Mouse (Mus musculus) heart, embryonic 13.5 days (tissue): ENCODE measurements around the gene Brap. TPM values are rescaled to one million over a fixed set of nuclear protein-coding genes. Genes with fewer than 3 reads are reported as not detected.

Experiments used
- ATAC-seq: fragments of 200-750 bp; cut with Nextera tagmentation; 2 replicates; pipeline ENCODE4 v1.8.0; 2017; ENCODE audit warnings: moderate TSS enrichment; ENCODE audit not compliant: insufficient number of reproducible peaks, low FRiP score, low TSS enrichment; ENCODE audit errors: extremely low read depth
- H3K27ac ChIP-seq: fragments of 300-500 bp; sonication (generic); replicated peaks from 2 replicates; pipeline ENCODE4 v1.5.1; 2015; ENCODE audit warnings: moderate library complexity, mild to moderate bottlenecking, inconsistent platforms
- H3K27me3 ChIP-seq: fragments of 300-500 bp; sonication (generic); replicated peaks from 2 replicates; pipeline ENCODE4 v1.6.1; 2015; ENCODE audit warnings: mild to moderate bottlenecking, inconsistent platforms
- H3K36me3 ChIP-seq: fragments of 300-500 bp; sonication (generic); 2 replicates; pipeline ENCODE4 v1.6.1; 2015; ENCODE audit warnings: mild to moderate bottlenecking, inconsistent platforms
- H3K4me1 ChIP-seq: fragments of 300-500 bp; sonication (generic); 2 replicates; pipeline ENCODE4 v1.6.1; 2015; ENCODE audit warnings: inconsistent platforms
- H3K4me2 ChIP-seq: fragments of 300-500 bp; sonication (generic); 2 replicates; pipeline ENCODE4 v1.6.1; 2015; ENCODE audit warnings: inconsistent platforms, mild to moderate bottlenecking, moderate library complexity
- H3K4me3 ChIP-seq: fragments of 300-500 bp; sonication (generic); 2 replicates; pipeline ENCODE4 v1.5.1; 2015; ENCODE audit warnings: moderate library complexity, mild to moderate bottlenecking, inconsistent platforms
- H3K9ac ChIP-seq: fragments of 300-500 bp; sonication (generic); 2 replicates; pipeline ENCODE4 v1.6.1; 2015; ENCODE audit warnings: inconsistent platforms, mild to moderate bottlenecking, moderate library complexity
- H3K9me3 ChIP-seq: fragments of 300-500 bp; sonication (generic); 2 replicates; pipeline ENCODE4 v1.6.1; 2016; ENCODE audit warnings: inconsistent platforms
- WGBS: fragments of 180-500 bp; shearing (Covaris S2); methylation state at CpG from one replicate; pipeline ENCODE4 v1.1.7; 2015; ENCODE audit warnings: mixed read lengths; 5-methylcytosine and 5-hydroxymethylcytosine counted together
- polyA plus RNA-seq: library from polyadenylated mRNA; unstranded; fragments of >200 nt; fragmentation: Nextera tagmentation; extraction: Ambion mirVana; gene quantifications from 2 replicates; pipeline ENCODE4 v1.2.1, GENCODE M21; 2015

Gene Brap
- polyA plus RNA-seq, 1 experiment from 2014 or later = 25.0 TPM

DNA sequence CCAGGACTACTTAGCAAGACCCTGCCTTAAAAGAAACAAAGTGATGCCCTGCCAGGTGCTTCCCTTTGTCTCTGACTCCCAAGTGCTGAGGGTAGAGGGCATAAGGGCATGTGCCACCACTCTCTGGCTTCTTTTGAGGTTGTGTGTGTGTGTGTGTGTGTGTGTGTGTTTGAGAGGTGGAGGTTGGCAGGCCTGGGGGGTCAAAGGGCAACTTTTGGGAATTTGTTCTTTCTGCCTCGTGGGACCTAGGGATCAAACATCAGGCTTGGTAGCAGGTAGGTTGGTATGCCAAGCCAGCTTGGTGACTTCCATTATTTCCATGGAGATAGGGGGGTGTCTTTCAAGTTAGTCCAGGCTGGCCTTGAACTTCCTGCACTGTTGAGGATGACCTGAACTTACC lies 43.0 kb downstream of the Brap start:
- H3K36me3 ChIP-seq = no peaks in the 10 kb centered on the region
- 55% methylated on average over 1 of the region's 1 CpGs for WGBS
- H3K4me1 ChIP-seq = peaks cover 29% of the 10 kb centered on the region
- ATAC-seq = no peak
- H3K9me3 ChIP-seq = no peaks in the 10 kb centered on the region
- no peak overlapping the region for H3K4me3 ChIP-seq
- no peak overlapping the region for H3K4me2 ChIP-seq
- no peak overlapping the region for H3K9ac ChIP-seq
- no peaks in the 10 kb centered on the region for H3K27me3 ChIP-seq
- H3K27ac ChIP-seq = no peak overlapping the region

DNA sequence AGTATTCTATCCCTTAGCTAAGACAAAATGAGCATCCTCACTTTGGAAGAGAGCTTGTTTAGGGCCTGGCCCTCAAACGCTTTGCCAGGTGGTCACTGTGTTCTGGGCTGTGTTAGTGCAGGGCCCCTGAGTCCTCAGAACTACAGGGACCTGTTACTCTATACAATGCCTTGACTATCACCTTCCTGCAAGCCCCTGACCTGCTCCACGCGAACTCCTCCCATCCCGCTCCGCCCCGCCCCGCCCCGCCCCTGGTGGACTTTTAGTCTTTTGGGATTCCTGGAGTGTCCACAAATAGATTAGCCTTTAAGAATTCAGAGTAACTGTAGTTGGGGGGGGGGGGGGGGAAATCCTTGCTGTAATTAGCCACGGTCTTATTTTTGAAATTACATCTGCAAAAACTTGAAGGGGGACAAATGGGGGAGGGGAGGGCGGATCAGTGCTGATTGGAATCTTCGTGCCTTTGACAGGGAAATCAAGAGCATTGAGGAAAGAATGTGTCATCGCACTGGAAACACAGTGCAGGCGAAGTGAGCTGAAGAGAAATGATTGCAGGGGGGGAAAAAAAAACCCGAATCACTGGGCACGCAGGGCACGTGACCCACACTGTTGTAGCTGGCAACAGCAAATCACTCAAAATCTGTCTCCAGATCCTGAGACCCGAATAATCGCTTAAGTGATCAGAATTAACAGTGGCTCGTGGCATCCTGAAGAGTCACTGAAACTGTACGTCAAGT lies 44.3 kb downstream of the Brap start:
- H3K4me1 ChIP-seq = peaks cover 29% of the 10 kb centered on the region
- no peak for ATAC-seq
- no peaks in the 10 kb centered on the region for H3K36me3 ChIP-seq
- H3K4me2 ChIP-seq = peak overlapping the region; percentile 64
- H3K9me3 ChIP-seq = no peaks in the 10 kb centered on the region
- H3K27me3 ChIP-seq = no peaks in the 10 kb centered on the region
- peak overlapping the region; percentile 38 for H3K4me3 ChIP-seq
- H3K27ac ChIP-seq = 0 out of 2 replicates have a peak overlapping the region, but pooled peaks have one; percentile 8
- H3K9ac ChIP-seq = peak overlapping the region; percentile 69
- 7% methylated on average over 20 of the region's 20 CpGs for WGBS

DNA sequence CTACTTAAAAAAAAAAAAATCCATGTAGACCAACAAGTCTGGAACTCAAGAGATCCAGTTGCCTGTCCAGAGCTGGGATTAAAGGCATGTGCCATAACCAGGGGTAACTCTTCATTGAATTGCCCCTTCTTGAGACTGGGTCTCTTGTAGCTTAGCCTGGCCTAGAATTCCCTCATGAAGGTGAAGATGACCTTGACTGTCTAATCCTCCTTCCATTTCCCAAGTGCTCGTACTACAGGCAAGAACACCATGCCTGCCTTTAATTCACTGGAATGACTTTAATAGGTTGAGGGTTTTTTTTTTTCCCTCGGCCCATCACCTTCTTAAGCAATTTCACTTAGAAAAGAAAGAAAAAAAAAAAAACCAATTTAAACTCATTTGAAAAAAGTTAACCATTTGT lies 50.0 kb downstream of the Brap start:
- WGBS = 41% methylated on average over 2 of the region's 2 CpGs
- Histone ChIP-seq H3K4me1 (peaks cover 26% of the 10 kb centered on the region), H3K4me3 (peak overlapping the region; percentile 98), H3K9ac (peak overlapping the region; percentile 99), H3K36me3 (0 out of 2 replicates have a peak, but pooled peaks cover 3% of the 10 kb centered on the region), H3K4me2 (peak overlapping the region; percentile 83), H3K27ac (peak overlapping the region; percentile 97), H3K27me3 (no peaks in the 10 kb centered on the region), H3K9me3 (no peaks in the 10 kb centered on the region)
- no peak for ATAC-seq

DNA sequence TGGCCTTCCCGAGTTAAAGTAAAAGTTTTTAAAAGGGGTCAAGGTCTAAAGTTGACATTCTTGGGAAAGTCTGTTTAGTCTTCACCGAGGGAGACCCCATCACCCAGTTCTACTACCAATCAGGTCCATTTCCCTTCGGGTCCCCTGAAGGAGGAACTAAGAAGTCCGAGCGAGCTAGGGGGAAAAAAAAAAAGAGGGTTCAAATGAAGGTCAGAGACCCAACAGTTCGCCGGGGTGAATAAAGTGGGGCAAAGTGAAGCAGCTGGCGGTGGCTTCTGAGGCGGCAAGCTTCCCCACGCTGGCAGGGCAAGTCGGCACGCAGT lies 50.4 kb downstream of the Brap start:
- H3K9me3 ChIP-seq = no peaks in the 10 kb centered on the region
- H3K4me3 ChIP-seq = peak overlapping the region; percentile 98
- peak overlapping the region; percentile 83 for H3K4me2 ChIP-seq
- 1% methylated on average over 12 of the region's 12 CpGs for WGBS
- peaks cover 30% of the 10 kb centered on the region for H3K4me1 ChIP-seq
- no peak for ATAC-seq
- H3K27ac ChIP-seq = peak overlapping the region; percentile 97
- no peaks in the 10 kb centered on the region for H3K27me3 ChIP-seq
- peak overlapping the region; percentile 99 for H3K9ac ChIP-seq
- 0 out of 2 replicates have a peak, but pooled peaks cover 3% of the 10 kb centered on the region for H3K36me3 ChIP-seq

DNA sequence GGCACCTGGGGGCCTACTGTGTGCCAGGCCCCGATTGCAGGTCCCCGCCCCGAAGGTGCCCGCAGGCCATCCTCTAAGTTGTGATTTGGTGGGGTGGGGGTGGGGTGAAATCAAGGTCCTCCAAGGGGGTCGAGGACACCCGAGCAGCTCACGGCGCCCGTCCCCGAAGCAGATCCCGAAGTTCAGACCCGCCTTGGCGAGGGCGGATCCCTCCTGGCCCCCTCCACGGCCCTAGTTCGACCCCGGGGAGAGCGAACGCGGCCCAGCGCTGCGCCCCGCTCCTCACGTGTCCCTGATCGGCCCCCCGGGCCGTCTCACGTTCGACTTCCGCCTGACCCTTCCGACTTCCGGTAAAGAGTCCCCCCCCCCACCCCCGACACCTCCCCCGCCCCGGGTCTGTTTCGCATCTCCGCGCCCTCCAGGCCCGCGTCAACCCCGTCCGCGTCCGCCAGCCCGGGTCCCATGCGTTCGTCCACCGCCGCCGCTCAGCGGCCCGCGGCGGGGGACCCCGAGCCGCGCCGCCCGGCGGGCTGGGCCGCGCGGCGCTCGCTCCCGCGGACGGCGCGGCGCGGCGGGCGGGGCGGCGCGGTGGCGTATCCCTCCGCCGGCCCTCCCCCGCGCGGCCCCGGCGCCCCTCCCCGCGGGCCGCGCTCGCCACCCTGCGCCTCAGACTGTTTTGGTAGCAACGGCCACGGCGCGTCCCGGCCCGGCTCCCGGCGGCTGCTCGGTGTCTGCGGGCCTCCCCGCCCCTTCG lies 51.0 kb downstream of the Brap start, which contains the start of gene Atxn2:
Gene Atxn2, plus strand, starts transcription at position 164 of the 754 bp plus-strand sequence.
- Histone ChIP-seq H3K4me3 (peak within 1 kb of the TSS; percentile 98), H3K27ac (peak within 1 kb of the TSS; percentile 97), H3K4me1 (peaks cover 36% of the 10 kb centered on the region), H3K9ac (peak within 1 kb of the TSS; percentile 99), H3K9me3 (no peaks in the 10 kb centered on the region), H3K36me3 (0 out of 2 replicates have a peak, but pooled peaks cover 3% of the 10 kb centered on the region), H3K4me2 (peak within 1 kb of the TSS; percentile 83), H3K27me3 (no peaks in the 10 kb centered on the region)
- ATAC-seq = peak; percentile 72
- WGBS = 1% methylated on average over 69 of the region's 103 CpGs

DNA sequence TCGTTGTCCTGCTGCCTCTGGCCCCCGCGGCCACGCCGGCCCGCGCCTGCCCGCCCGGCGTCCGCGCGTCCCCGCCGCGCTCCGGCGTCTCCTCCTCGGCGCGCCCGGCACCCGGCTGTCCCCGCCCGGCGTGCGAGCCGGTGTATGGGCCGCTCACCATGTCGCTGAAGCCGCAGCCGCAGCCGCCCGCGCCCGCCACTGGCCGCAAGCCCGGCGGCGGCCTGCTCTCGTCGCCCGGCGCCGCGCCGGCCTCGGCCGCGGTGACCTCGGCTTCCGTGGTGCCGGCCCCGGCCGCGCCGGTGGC lies 51.5 kb downstream of the Brap start:
- Histone ChIP-seq H3K36me3 (peaks cover 3% of the 10 kb centered on the region; the same call in 1 of the 2 replicates), H3K4me3 (peak overlapping the region; percentile 98), H3K9ac (peak overlapping the region; percentile 99), H3K27ac (peak overlapping the region; percentile 97), H3K27me3 (no peaks in the 10 kb centered on the region), H3K4me1 (peaks cover 41% of the 10 kb centered on the region), H3K9me3 (no peaks in the 10 kb centered on the region), H3K4me2 (peak overlapping the region; percentile 78)
- ATAC-seq = peak; percentile 23; the same call in 1 of the 2 replicates
- 0% methylated on average over 32 of the region's 57 CpGs for WGBS

DNA sequence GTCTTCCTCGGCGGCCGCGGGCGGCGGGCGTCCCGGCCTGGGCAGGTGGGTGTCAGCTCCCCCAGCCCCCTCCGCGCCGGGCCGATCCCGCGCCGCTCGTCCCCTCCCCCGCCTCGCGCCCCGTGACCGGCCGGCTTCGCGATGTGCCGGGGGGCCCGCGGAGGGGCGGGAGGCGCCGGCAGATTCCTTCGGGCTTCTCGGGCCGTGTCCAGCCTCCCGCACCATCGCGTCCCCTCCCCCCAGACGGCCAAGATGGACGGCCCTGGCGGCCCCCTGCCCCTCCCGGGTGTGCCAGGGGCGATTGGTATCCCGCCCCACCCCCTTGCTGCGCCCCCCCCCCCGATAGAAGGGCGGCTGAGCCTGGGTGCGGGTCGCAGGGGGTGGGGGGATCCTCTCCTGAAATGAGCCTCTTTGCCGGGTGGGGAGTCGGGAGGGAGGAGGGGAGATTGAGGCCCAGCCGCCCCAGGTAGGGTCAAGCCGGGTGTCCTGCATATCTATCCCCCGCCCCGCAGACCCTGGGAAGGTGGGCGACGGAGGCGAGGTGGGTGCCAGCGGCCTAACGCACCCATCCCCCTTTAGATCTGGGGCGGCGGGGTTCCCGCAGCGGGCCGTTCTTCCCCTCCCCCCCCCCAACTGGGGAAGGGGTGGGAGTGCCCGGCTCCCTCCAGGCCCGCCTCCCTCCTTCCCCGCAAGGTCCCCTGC lies 52.0 kb downstream of the Brap start:
- H3K4me2 ChIP-seq = peak overlapping the region; percentile 78
- no peaks in the 10 kb centered on the region for H3K9me3 ChIP-seq
- peak overlapping the region; percentile 99 for H3K9ac ChIP-seq
- ATAC-seq = peak; percentile 50
- H3K4me1 ChIP-seq = peaks cover 46% of the 10 kb centered on the region
- H3K27me3 ChIP-seq = no peaks in the 10 kb centered on the region
- 0% methylated on average over 55 of the region's 66 CpGs for WGBS
- peak overlapping the region; percentile 98 for H3K4me3 ChIP-seq
- H3K36me3 ChIP-seq = peaks cover 7% of the 10 kb centered on the region
- H3K27ac ChIP-seq = peak overlapping the region; percentile 97

DNA sequence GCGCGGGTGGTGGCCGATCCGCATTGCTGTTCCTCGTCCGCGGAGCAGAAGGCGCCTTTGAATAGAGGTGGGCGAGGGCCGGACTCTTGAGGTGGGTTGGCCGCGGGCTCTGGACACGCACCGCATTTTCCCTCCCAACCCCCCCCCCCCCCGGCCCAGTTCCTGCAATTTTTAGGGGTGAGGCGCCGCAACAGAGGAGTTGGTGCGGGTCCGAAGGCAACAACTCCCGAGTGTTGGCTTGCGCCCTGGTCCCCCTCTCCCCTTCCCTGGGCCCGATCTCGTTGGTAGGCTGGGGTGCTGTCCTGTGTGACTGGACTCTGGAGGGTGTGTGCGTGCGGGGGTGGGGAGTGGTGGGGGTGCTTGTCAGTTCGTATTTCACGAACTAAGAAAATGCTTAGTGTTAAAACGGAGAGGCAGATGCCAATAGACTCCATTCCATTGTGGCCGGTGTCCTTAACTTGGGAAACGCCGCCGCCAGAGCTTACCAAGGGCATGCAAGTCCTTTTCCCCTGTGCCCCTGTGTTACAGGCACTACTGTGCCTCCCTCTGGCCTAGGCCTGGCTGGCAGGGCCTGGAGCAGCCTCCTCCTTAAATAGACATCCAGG lies 52.7 kb downstream of the Brap start:
- H3K27me3 ChIP-seq = no peaks in the 10 kb centered on the region
- ATAC-seq = no peak
- peak overlapping the region; percentile 97 for H3K27ac ChIP-seq
- peaks cover 52% of the 10 kb centered on the region for H3K4me1 ChIP-seq
- H3K36me3 ChIP-seq = peaks cover 13% of the 10 kb centered on the region
- H3K4me3 ChIP-seq = peak overlapping the region; percentile 98
- peak overlapping the region; percentile 99 for H3K9ac ChIP-seq
- H3K9me3 ChIP-seq = no peaks in the 10 kb centered on the region
- WGBS = under 1% methylated on average over 32 of the region's 32 CpGs
- peak overlapping the region; percentile 78 for H3K4me2 ChIP-seq

DNA sequence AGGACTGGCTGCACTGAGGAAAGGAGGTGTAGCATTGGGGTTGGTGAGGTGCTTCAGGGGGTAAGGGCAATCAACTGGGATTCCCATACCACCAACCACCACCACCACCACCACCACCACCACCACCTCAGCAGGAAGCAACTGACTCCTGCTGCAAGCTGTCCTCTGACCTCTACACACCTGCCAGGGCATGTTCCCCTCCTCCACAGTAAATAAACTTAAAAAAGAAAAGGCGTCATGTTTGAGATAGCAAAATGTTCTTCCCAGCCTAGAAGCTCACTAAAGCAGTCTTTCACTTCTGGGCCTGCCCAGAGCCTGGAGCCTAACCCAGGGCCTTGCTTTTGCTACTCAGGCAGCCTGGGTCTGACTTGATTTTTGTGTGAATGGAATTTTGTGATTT lies 54.0 kb downstream of the Brap start:
- Histone ChIP-seq H3K27me3 (no peaks in the 10 kb centered on the region), H3K4me1 (peaks cover 64% of the 10 kb centered on the region), H3K9me3 (no peaks in the 10 kb centered on the region), H3K4me3 (peak overlapping the region; percentile 98), H3K4me2 (peak overlapping the region; percentile 78), H3K27ac (peak overlapping the region; percentile 97; the same call in 1 of the 2 replicates), H3K9ac (peak overlapping the region; percentile 99), H3K36me3 (peaks cover 17% of the 10 kb centered on the region)
- no peak for ATAC-seq
- WGBS = 65% methylated on average over 1 of the region's 1 CpGs

DNA sequence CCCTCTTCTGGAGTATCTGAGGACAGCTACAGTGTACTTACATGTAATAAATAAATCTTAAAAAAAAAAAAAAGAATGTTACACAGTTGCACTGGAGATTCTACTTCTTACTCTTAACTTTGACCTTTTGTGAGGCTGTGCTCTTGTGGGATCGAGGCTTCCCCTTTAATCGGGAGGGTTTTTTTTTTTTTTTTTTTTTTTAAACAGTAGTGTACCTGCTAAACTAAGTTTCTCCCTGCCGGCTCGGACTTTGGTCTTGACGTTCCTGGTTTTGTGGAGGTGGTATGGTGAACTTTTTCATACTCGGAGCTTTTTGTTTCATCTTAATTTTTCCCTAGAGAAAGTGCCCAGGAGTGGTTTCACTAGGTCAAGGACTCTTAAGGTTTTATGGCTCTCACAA lies 54.6 kb downstream of the Brap start:
- Histone ChIP-seq H3K36me3 (peaks cover 17% of the 10 kb centered on the region), H3K9ac (peak overlapping the region; percentile 55), H3K4me1 (peaks cover 70% of the 10 kb centered on the region), H3K4me2 (0 out of 2 replicates have a peak overlapping the region, but pooled peaks have one; percentile 78), H3K4me3 (no peak overlapping the region; the same call in 1 of the 2 replicates), H3K9me3 (no peaks in the 10 kb centered on the region), H3K27me3 (no peaks in the 10 kb centered on the region), H3K27ac (no peak overlapping the region)
- 83% methylated on average over 6 of the region's 6 CpGs for WGBS
- no peak for ATAC-seq

DNA sequence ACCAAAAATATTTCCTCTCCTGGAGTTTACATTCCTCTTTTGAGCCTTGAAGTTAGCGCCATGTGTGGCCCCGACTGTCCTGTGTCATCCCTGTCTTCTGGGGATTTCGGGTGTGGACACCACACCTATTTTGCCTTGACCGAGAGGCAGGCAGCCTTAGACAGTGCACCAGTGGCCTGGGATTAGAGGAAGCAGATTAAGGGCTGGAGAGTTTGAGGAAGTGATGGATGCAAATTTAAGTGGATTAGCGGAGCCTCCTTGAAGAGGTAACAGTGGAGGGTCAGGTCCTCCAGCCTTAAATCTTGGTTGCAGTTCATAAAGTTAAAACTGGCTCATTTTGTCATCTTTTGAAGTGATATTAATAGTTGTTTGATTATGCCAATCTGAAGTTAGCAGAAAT lies 58.1 kb downstream of the Brap start:
- Histone ChIP-seq H3K36me3 (peaks cover 21% of the 10 kb centered on the region), H3K27me3 (no peaks in the 10 kb centered on the region), H3K4me3 (no peak overlapping the region), H3K4me2 (no peak overlapping the region), H3K9me3 (no peaks in the 10 kb centered on the region), H3K4me1 (peaks cover 91% of the 10 kb centered on the region), H3K27ac (no peak overlapping the region), H3K9ac (peak overlapping the region; percentile 50; the same call in 1 of the 2 replicates)
- no peak for ATAC-seq
- 73% methylated on average over 5 of the region's 5 CpGs for WGBS
